Mouse (Mus musculus) heart, embryonic 14.5 days (tissue): ENCODE measurements around the gene Ipo5. TPM values are rescaled to one million over a fixed set of nuclear protein-coding genes. Genes with fewer than 3 reads are reported as not detected.

ENCODE experiments used
- ATAC-seq: fragments of 200-750 bp; cut with Nextera tagmentation; 2 replicates; pipeline ENCODE4 v1.8.0; 2017; ENCODE audit warnings: low read depth, moderate TSS enrichment; ENCODE audit not compliant: insufficient number of reproducible peaks, insufficient read depth, low FRiP score
- H3K27ac ChIP-seq, 2 experiments: fragments of 200-500 bp in 1 of 2; fragments of 300-500 bp in 1 of 2; sonication (generic) in 1 of 2; replicated peaks in 1 of 2; 2 replicates each; pipeline ENCODE4 v1.5.1; 2012 to 2014; ENCODE audit warnings: low read depth in 2 of 2, low read length in 2 of 2, control low read depth in 1 of 2, mild to moderate bottlenecking in 1 of 2, mixed read lengths in 1 of 2; ENCODE audit not compliant: control insufficient read depth in 1 of 2, insufficient read depth in 1 of 2
- H3K27me3 ChIP-seq: fragments of 300-500 bp; sonication (generic); 2 replicates; pipeline ENCODE4 v1.6.1; 2014; ENCODE audit warnings: mild to moderate bottlenecking, low read length, control low read depth; ENCODE audit not compliant: control insufficient read depth, insufficient read depth
- H3K36me3 ChIP-seq: fragments of 300-500 bp; sonication (generic); 2 replicates; pipeline ENCODE4 v1.6.1; 2014; ENCODE audit warnings: mild to moderate bottlenecking, control low read depth, low read length, mixed read lengths; ENCODE audit not compliant: control insufficient read depth, insufficient read depth
- H3K4me1 ChIP-seq, 2 experiments: fragments of 200-500 bp in 1 of 2; fragments of 300-500 bp in 1 of 2; sonication (generic) in 1 of 2; 2 replicates each; pipeline ENCODE4 v1.6.1; 2012 to 2014; ENCODE audit warnings: low read length in 2 of 2, control low read depth in 1 of 2, mixed read lengths in 1 of 2; ENCODE audit not compliant: control insufficient read depth in 2 of 2, insufficient read depth in 2 of 2
- H3K4me2 ChIP-seq: fragments of 300-500 bp; sonication (generic); 2 replicates; pipeline ENCODE4 v1.6.1; 2014; ENCODE audit warnings: mild to moderate bottlenecking, low read length
- H3K4me3 ChIP-seq, 2 experiments: fragments of 200-500 bp in 1 of 2; fragments of 300-500 bp in 1 of 2; sonication (generic) in 1 of 2; 2 replicates each; pipeline ENCODE4 v1.5.1; 2012 to 2014; ENCODE audit warnings: low read length in 2 of 2, mild to moderate bottlenecking in 2 of 2, control low read depth in 1 of 2, low read depth in 1 of 2, moderate library complexity in 1 of 2; ENCODE audit not compliant: control insufficient read depth in 1 of 2, insufficient read depth in 1 of 2
- H3K9ac ChIP-seq: fragments of 300-500 bp; sonication (generic); 2 replicates; pipeline ENCODE4 v1.6.1; 2014; ENCODE audit warnings: mild to moderate bottlenecking, low read length
- H3K9me3 ChIP-seq: fragments of 300-500 bp; sonication (generic); 2 replicates; pipeline ENCODE4 v1.6.1; 2016; ENCODE audit warnings: low read length, control low read depth; ENCODE audit not compliant: control insufficient read depth
- WGBS: fragments of 180-500 bp; shearing (Covaris S2); extraction: QIAGEN DNeasy Blood & Tissue Kit; methylation state at CpG from one replicate; pipeline ENCODE4 v1.1.7; 2014; 5-methylcytosine and 5-hydroxymethylcytosine counted together
- polyA plus RNA-seq: library from polyadenylated mRNA; unstranded; fragments of >200 nt; fragmentation: Nextera tagmentation; extraction: Ambion mirVana; gene quantifications from 2 replicates; pipeline ENCODE4 v1.2.1, GENCODE M21; 2014

Ipo5 gene
- polyA plus RNA-seq: 82.2 and 83.9 TPM in 2 replicates

DNA sequence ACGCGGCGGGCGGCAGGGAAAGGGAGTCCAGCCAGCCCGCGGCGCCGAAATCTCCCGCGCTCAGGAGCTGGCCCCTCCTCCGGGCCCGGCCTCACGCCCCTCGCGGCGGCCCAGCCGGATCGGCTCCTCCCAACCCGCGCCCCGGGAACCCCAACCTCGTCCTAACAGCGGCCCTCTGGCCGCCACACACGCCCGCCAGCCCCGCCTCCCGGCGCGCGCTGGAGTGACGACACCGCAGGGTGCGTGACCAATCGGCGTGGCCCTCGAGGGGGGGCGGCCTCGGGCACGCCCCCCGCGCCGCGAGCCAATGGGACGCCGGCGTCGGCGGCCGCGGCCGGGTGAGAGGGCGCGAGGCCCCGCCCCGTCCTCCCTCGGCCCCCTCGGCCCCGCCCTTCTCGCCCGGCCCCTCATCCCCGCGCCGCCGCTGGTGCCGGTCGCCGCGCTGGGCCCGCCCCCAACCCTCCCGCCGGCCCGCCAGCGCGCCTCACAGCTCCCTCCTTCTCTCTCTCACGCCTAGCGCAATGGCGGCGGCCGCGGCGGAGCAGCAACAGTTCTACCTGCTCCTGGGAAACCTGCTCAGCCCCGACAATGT is at the start of gene Ipo5:
Ipo5 (plus strand) TSS at position 492 of the 592 bp plus-strand sequence.
- H3K4me1 ChIP-seq: peaks cover 2 to 12% of the 10 kb centered on the region in 2 experiments; a peak in 3 of 4 replicates
- no peaks in the 10 kb centered on the region for H3K9me3 ChIP-seq
- peak within 1 kb of the TSS; percentile 83 to 97 for H3K4me3 ChIP-seq
- no peaks in the 10 kb centered on the region for H3K36me3 ChIP-seq
- peak within 1 kb of the TSS; percentile 93 for H3K4me2 ChIP-seq
- H3K27ac ChIP-seq: peak within 1 kb of the TSS; percentile 92 to 94
- peak; percentile 98 for ATAC-seq
- under 1% methylated on average over 44 of the region's 83 CpGs for WGBS
- H3K9ac ChIP-seq: peak within 1 kb of the TSS; percentile 94
- no peaks in the 10 kb centered on the region for H3K27me3 ChIP-seq

DNA sequence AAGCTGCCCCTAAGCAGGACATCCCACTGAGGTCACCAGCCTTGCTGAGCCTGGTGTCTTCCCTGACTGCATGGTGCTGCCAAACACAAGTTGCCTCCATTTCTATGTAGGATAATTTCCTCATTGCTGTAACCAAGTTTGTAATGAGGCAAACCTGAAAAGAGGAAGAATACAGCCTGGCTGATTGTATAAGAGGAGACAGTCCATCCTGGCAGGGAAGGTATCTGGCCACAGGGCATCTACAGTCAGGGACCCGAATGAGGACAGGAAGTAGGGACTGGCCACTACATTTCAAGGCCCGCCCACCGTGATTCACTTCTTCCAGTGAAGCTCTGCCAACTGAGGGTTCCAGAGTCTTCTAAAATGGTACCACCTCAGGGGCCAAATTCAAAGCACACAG is 47.8 kb upstream of the Ipo5 start:
- H3K27me3 ChIP-seq: no peaks in the 10 kb centered on the region
- no peaks in the 10 kb centered on the region for H3K36me3 ChIP-seq
- H3K4me3 ChIP-seq: no peak overlapping the region
- no peak overlapping the region for H3K4me2 ChIP-seq
- no peak overlapping the region for H3K27ac ChIP-seq
- peaks cover 14% of the 10 kb centered on the region for H3K9me3 ChIP-seq
- ATAC-seq: no peak
- H3K4me1 ChIP-seq: no peaks in the 10 kb centered on the region
- WGBS: 85% methylated on average over 3 of the region's 3 CpGs
- no peak overlapping the region for H3K9ac ChIP-seq

DNA sequence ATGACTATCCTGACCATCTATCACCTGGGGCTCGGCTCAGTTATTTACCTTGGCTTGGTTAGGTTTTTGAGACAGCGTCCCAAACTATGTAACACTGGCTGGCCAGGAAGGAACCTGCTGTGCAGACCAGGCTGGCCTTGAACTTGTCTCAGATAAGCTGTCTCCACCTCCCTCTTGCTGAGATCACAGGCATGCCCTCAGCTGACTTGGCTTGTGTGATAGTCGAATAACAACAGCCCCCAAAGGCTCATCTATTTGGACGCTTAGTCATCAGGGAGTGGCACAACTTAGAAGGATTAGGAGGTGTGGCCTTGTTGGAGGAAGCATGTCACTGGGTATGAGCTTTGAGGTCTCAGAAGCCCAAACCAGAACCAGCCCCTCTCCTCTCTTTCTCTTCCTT is 46.1 kb upstream of the Ipo5 start:
- Histone ChIP-seq H3K4me2 (no peak overlapping the region), H3K9ac (no peak overlapping the region), H3K4me1 (peaks cover 0 to 2% of the 10 kb centered on the region in 2 experiments; a peak in 1 of 4 replicates), H3K4me3 (no peak overlapping the region), H3K27me3 (no peaks in the 10 kb centered on the region), H3K27ac (no peak overlapping the region), H3K9me3 (peaks cover 6% of the 10 kb centered on the region; the same call in 1 of the 2 replicates), H3K36me3 (no peaks in the 10 kb centered on the region)
- 81% methylated on average over 4 of the region's 4 CpGs for WGBS
- ATAC-seq: no peak

DNA sequence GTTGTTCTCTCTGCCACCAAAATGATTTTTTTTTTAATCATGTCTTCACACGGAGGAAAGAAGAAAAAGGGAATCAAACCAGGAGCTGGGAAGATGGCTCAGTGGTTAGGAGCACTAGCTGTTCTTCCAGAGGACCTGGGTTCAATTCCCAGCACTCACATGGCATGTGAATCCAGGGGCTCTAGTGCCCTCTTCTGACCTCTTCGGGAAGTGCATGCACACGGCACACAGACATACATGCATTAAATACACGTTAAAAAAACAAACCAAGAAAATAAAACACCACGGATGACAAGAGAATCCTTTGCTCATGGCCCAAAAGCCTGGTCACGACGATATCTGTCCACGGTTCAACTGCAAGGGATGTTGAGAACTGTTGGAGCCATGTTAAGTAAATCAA is 44.5 kb upstream of the Ipo5 start:
- H3K9ac ChIP-seq: no peak overlapping the region
- no peak overlapping the region for H3K4me2 ChIP-seq
- H3K9me3 ChIP-seq: peaks cover 6% of the 10 kb centered on the region; the same call in 1 of the 2 replicates
- no peak overlapping the region for H3K27ac ChIP-seq
- H3K27me3 ChIP-seq: no peaks in the 10 kb centered on the region
- no peaks in the 10 kb centered on the region for H3K36me3 ChIP-seq
- H3K4me1 ChIP-seq: peaks cover 6 to 8% of the 10 kb centered on the region in 2 experiments
- ATAC-seq: no peak
- WGBS: 91% methylated on average over 8 of the region's 8 CpGs
- H3K4me3 ChIP-seq: no peak overlapping the region

DNA sequence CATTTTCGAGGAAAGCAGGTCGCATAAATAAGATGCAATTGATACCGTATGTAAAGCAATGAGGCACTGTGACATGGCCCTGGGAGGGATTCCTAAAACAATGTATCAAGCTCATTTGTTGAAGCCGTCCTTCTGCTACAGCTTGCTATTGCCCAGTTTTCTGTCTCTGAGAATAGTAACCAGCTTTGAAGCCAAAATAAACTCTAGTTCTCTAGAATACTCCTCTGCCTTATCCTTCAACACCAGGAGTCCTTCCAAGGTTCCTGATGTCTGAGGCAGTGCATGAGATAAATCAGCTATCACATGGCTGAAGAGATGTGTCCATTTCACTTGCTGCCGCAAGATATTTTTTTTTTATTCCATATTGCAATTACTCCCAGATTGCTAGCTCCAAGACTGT is 43.9 kb upstream of the Ipo5 start:
- Histone ChIP-seq H3K4me3 (no peak overlapping the region), H3K4me2 (no peak overlapping the region), H3K9ac (no peak overlapping the region), H3K27me3 (no peaks in the 10 kb centered on the region), H3K27ac (no peak overlapping the region), H3K36me3 (no peaks in the 10 kb centered on the region), H3K9me3 (peaks cover 6% of the 10 kb centered on the region; the same call in 1 of the 2 replicates), H3K4me1 (peaks cover 6 to 8% of the 10 kb centered on the region in 2 experiments)
- 74% methylated on average over 5 of the region's 5 CpGs for WGBS
- no peak for ATAC-seq

DNA sequence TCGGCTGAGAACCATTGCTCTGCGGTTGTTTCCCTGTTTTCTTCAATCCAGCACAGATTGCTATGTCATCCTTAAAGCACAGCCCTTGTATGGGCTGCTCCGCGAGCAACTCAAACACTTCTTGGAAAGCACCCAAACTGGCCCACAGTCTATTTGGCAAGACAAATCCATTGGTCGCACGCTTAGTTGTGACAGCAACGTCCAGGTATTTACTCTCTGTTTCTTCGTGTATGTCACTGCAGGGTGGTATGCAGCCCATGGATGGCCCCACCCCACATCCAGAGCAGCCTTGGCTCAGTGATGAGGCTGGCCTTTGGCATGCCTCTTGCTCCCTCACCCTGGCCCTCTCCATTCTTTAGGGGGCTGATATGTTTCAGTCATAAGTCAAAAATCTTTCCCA is 42.5 kb upstream of the Ipo5 start:
- Histone ChIP-seq H3K27ac (peak overlapping the region in 1 of 2 experiments; percentile 10; a peak in 1 of 4 replicates), H3K4me2 (no peak overlapping the region), H3K27me3 (no peaks in the 10 kb centered on the region), H3K36me3 (no peaks in the 10 kb centered on the region), H3K9me3 (no peaks in the 10 kb centered on the region), H3K4me3 (no peak overlapping the region), H3K4me1 (peaks cover 6 to 8% of the 10 kb centered on the region in 2 experiments), H3K9ac (no peak overlapping the region)
- WGBS: 50% methylated on average over 8 of the region's 8 CpGs
- ATAC-seq: peak; percentile 36; the same call in 1 of the 2 replicates

DNA sequence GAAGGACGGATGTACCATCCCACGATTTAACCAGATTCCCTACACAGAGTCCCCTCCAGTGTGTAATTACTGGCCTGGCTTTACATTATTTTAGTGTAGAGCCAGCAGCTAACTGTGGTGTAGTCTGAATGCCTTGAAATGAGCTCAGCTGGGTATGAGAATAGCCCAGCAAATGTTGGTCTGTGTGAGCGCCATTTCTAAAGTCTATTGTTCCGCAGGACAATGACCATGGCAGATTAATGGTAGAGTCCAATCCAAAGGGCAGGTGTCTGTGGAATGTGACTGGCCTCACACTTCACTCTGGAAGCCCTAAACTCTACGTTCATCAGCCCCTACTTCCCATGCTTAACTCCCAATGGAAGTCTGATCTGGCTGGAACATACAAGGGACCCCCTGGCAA is 40.3 kb upstream of the Ipo5 start:
- Histone ChIP-seq H3K4me3 (no peak overlapping the region), H3K4me2 (no peak overlapping the region), H3K4me1 (peaks cover 19 to 26% of the 10 kb centered on the region in 2 experiments), H3K27me3 (no peaks in the 10 kb centered on the region), H3K9ac (no peak overlapping the region), H3K36me3 (no peaks in the 10 kb centered on the region), H3K27ac (peak overlapping the region; percentile 29 to 46; a peak in 3 of 4 replicates), H3K9me3 (no peaks in the 10 kb centered on the region)
- 66% methylated on average over 5 of the region's 5 CpGs for WGBS
- no peak for ATAC-seq

DNA sequence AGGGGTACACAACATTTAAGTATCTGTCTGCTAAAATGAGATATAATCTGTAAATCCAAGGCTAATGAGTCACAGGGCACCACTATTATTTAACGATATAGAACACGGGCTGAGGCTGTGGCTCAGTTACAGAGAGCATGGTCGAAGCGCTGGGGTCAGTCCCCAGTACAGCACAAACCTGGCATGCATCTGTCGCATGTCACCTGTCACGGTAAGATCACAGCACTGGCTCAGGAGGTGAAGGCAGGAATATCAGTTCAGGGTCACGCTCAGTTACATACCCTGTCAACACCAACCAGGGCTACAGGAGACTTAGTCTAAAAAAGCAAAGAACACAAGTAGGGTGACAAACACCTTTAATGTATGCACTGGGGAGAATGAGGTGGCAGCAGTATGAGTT is 36.6 kb upstream of the Ipo5 start:
- ATAC-seq: no peak
- no peaks in the 10 kb centered on the region for H3K27me3 ChIP-seq
- H3K27ac ChIP-seq: peak overlapping the region in 1 of 2 experiments; percentile 77; a peak in 1 of 4 replicates
- H3K4me2 ChIP-seq: no peak overlapping the region
- H3K36me3 ChIP-seq: no peaks in the 10 kb centered on the region
- 43% methylated on average over 7 of the region's 7 CpGs for WGBS
- peaks cover 24 to 37% of the 10 kb centered on the region in 2 experiments for H3K4me1 ChIP-seq
- H3K4me3 ChIP-seq: no peak overlapping the region
- H3K9me3 ChIP-seq: no peaks in the 10 kb centered on the region
- no peak overlapping the region; the same call in 1 of the 2 replicates for H3K9ac ChIP-seq
